Mouse (Mus musculus): ENCODE measurements around the gene Pdcd11.

DNA sequence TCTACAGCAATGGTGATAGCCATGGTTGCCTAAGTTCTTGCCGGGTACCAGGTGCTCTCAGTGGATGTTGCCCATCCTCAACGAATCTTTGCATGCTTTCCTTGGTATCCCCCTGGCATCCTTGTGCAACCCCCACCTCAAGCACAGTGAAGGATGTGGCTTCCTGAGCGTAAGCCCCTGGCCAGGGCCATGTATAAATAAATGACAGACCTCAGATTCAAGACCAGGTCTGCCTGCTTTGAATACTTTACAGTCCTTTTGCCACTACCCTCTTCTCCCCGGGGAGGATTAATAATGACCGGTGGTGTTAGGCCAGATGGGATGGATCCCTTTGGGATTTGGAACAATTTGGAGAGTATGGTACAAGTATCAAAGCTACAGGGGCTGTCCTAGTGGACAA lies 45.6 kb downstream of the Pdcd11 start:
- TF ChIP-seq CTCF (IDR thresholded peaks at IDR 0.05; ENCODE audit: control insufficient read depth, insufficient read depth, insufficient replicate concordance, low read depth, low read length) (no peak), POLR2A (IDR thresholded peaks at IDR 0.05; ENCODE audit: control insufficient read depth, low read depth, low read length) (no peak)
